Mouse (Mus musculus) embryonic facial prominence, embryonic 14.5 days (tissue): Measurements from ENCODE around the gene Olfr718-ps1. TPM values are rescaled to one million over a fixed set of nuclear protein-coding genes. Genes with fewer than 3 reads are reported as not detected.
A peak's percentile ranks its signal among the peaks of the same experiment; 100 is the strongest.
"Not testable (repeated sequence)": the region's sequence is repeated elsewhere in the genome, so short reads cannot be mapped to it uniquely, and the experiment has no call there.

Source experiments
- ATAC-seq: fragments of 200-750 bp; cut with Nextera tagmentation; 2 replicates; pipeline ENCODE4 v1.8.0; 2017; ENCODE audit warnings: low read depth, moderate number of reproducible peaks, moderate TSS enrichment
- DNase-seq: peaks from one replicate; pipeline ENCODE4 v3.0.0-alpha.2; 2015; ENCODE audit warnings: low spot score
- H3K27ac ChIP-seq: fragments of 300-500 bp; sonication (generic); replicated peaks from 2 replicates; pipeline ENCODE4 v1.5.1; 2014; ENCODE audit warnings: low read depth, mild to moderate bottlenecking, low read length, moderate library complexity
- H3K27me3 ChIP-seq: fragments of 300-500 bp; sonication (generic); replicated peaks from 2 replicates; pipeline ENCODE4 v1.6.1; 2014; ENCODE audit warnings: low read length; ENCODE audit not compliant: control insufficient read depth, insufficient read depth
- H3K36me3 ChIP-seq: fragments of 300-500 bp; sonication (generic); 2 replicates; pipeline ENCODE4 v1.6.1; 2014; ENCODE audit warnings: low read length, mixed read lengths; ENCODE audit not compliant: control insufficient read depth, insufficient read depth
- H3K4me1 ChIP-seq: fragments of 300-500 bp; sonication (generic); 2 replicates; pipeline ENCODE4 v1.6.1; 2014; ENCODE audit warnings: antibody characterized with exemption, low read length; ENCODE audit not compliant: control insufficient read depth, insufficient read depth
- H3K4me2 ChIP-seq: fragments of 300-500 bp; sonication (generic); 2 replicates; pipeline ENCODE4 v1.6.1; 2014; ENCODE audit warnings: low read depth, mild to moderate bottlenecking, low read length, moderate library complexity, mixed read lengths
- H3K4me3 ChIP-seq: fragments of 300-500 bp; sonication (generic); 2 replicates; pipeline ENCODE4 v1.5.1; 2014; ENCODE audit warnings: low read depth, mild to moderate bottlenecking, low read length
- H3K9ac ChIP-seq: fragments of 300-500 bp; sonication (generic); 2 replicates; pipeline ENCODE4 v1.6.1; 2014; ENCODE audit warnings: low read depth, mild to moderate bottlenecking, low read length, moderate library complexity, mixed read lengths
- H3K9me3 ChIP-seq: fragments of 300-500 bp; sonication (generic); 2 replicates; pipeline ENCODE4 v1.6.1; 2016; ENCODE audit warnings: low read length; ENCODE audit not compliant: control insufficient read depth
- WGBS: fragments of 180-500 bp; shearing (Covaris S2); extraction: QIAGEN DNeasy Blood & Tissue Kit; methylation state at CpG from one replicate; pipeline ENCODE4 v1.1.7; 2014; 5-methylcytosine and 5-hydroxymethylcytosine counted together
- polyA plus RNA-seq: library from polyadenylated mRNA; unstranded; fragments of >200 nt; fragmentation: Nextera tagmentation; extraction: Ambion mirVana; gene quantifications from 2 replicates; pipeline ENCODE4 v1.2.1, GENCODE M21; 2014

The Olfr718-ps1 gene
- 0.07 TPM in 1 of 2 replicates, not detected in the other for polyA plus RNA-seq

DNA sequence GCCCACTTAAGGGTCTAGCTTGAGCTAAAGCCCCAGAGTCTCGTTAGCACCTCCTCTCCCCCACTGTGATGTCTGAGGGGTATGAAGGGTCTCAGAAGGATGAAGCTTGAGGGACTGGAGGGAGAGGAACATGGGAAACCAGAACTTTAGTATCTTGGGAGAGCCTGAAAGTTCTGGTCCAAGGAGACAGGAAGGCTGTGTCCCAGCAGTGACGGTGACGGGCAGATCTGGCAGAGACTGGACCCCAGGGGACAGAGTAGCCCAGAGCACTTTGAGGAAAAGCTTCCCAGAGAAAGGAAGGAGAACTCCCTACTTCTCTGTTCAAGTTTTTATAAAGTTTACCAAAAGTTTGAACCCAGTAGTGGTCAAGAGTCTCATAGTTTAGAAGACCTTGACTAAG is at the start of gene Olfr718-ps1:
Gene Olfr718-ps1, minus strand, starts transcription at position 101 of the 400 bp plus-strand sequence.
- no peak within 1 kb of the TSS for H3K4me2 ChIP-seq
- H3K36me3 ChIP-seq, result no peaks in the 10 kb centered on the region
- H3K9me3 ChIP-seq, result 0 out of 2 replicates have a peak, but pooled peaks cover 13% of the 10 kb centered on the region
- no peaks in the 10 kb centered on the region for H3K4me1 ChIP-seq
- no peaks in the 10 kb centered on the region for H3K27me3 ChIP-seq
- no peak for ATAC-seq
- WGBS, result 63% methylated on average over 3 of the region's 3 CpGs
- DNase-seq, result no peak
- H3K4me3 ChIP-seq, result no peak within 1 kb of the TSS
- no peak within 1 kb of the TSS for H3K9ac ChIP-seq
- no peak within 1 kb of the TSS for H3K27ac ChIP-seq

DNA sequence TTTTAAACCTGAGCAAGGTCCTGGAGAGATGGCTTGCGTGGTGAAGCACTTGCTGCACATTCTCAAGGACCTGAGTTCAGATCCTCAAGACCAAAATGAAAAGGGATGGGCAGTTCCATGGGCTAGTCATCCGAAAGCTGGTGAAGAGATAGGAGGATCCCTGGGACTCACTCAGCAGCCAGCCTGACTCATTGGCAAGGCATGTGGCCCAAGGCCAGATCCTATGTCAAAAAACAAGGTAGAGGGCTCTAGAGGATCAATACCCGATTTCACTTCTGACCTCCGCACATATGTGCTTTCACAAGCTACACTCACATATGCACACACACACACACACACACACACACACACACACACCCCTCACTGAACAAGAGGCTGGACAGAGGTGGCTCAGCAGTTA is 49.1 kb upstream of the Olfr718-ps1 start:
- Histone ChIP-seq H3K27me3 (no peaks in the 10 kb centered on the region), H3K36me3 (no peaks in the 10 kb centered on the region), H3K4me3 (no peak overlapping the region), H3K4me2 (no peak overlapping the region), H3K9me3 (no peaks in the 10 kb centered on the region), H3K4me1 (no peaks in the 10 kb centered on the region), H3K27ac (no peak overlapping the region), H3K9ac (no peak overlapping the region)
- DNase-seq (no peak), ATAC-seq (no peak)
- WGBS, result 91% methylated on average over 4 of the region's 4 CpGs

DNA sequence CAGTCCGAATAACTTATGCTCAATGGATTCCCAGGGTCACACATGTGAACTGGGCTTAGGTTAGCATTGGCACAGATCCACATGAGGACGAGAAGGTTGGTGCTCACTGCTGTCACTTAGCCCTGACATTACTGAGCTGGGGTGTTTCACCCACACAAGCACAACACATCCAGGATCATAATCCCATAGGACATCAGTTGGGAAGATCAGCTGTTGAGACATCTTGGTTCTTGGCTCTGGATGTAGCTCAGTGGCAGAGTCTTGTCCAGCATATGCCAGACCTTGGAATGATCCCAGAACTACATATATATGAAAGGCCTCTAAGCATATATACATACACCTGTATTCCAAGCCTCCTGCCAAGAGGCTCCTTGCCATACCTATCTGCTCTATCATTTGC is 47.8 kb upstream of the Olfr718-ps1 start:
- Histone ChIP-seq H3K27ac (no peak overlapping the region), H3K36me3 (no peaks in the 10 kb centered on the region), H3K9ac (no peak overlapping the region), H3K4me1 (no peaks in the 10 kb centered on the region), H3K4me3 (no peak overlapping the region), H3K9me3 (no peaks in the 10 kb centered on the region), H3K4me2 (no peak overlapping the region), H3K27me3 (no peaks in the 10 kb centered on the region)
- no peak for DNase-seq
- ATAC-seq, result no peak
- WGBS, result 69% methylated on average over 2 of the region's 2 CpGs

DNA sequence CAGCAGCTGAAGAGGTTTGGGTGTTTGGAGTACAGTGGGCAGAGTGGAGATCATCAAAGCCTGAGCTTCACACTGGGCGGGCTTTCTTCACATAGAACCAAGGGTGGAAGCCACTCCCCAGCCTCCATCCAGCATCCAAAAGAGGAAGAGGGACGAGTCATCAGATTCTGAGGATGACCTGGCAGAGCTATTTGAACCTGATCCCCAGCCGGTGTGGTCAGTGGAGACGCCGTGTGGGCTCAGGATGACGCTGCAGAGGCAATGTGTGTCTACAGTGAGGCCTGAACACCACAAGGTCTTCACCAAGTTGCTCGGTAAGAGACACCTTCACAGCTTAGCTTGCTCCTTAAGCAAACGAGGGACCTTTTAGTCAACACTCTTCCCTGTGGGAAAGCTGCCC is 47.4 kb upstream of the Olfr718-ps1 start:
- DNase-seq, H3K36me3 ChIP-seq, H3K4me3 ChIP-seq, H3K27me3 ChIP-seq, H3K27ac ChIP-seq, ATAC-seq, H3K4me1 ChIP-seq, H3K4me2 ChIP-seq, H3K9me3 ChIP-seq, H3K9ac ChIP-seq: not testable (repeated sequence)
- WGBS, result 68% methylated on average over 8 of the region's 8 CpGs

DNA sequence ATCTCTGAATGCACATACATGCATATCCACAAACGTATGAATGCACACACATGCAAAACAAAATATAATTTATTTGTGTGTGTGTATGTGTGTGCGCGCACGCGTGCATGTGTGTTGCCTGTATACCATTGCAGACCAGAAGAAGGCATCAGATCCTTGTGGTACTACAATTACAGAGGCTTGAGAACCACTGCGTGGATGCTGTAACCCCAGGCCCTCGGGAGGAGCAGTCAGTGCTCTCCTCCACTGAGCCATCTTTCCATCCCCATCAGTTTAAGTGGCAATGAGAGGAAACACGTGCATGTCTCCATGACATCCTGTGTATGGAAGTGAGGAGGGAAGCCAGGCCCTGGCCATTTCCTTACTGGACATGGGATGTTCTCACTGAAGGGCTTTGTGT is 45.4 kb upstream of the Olfr718-ps1 start:
- DNase-seq (no peak), ATAC-seq (no peak)
- H3K27ac ChIP-seq, result no peak overlapping the region
- no peaks in the 10 kb centered on the region for H3K36me3 ChIP-seq
- H3K4me3 ChIP-seq, result no peak overlapping the region
- no peaks in the 10 kb centered on the region for H3K27me3 ChIP-seq
- H3K9me3 ChIP-seq, result no peaks in the 10 kb centered on the region
- WGBS, result 89% methylated on average over 8 of the region's 8 CpGs
- no peak overlapping the region for H3K9ac ChIP-seq
- H3K4me1 ChIP-seq, result no peaks in the 10 kb centered on the region
- no peak overlapping the region for H3K4me2 ChIP-seq

DNA sequence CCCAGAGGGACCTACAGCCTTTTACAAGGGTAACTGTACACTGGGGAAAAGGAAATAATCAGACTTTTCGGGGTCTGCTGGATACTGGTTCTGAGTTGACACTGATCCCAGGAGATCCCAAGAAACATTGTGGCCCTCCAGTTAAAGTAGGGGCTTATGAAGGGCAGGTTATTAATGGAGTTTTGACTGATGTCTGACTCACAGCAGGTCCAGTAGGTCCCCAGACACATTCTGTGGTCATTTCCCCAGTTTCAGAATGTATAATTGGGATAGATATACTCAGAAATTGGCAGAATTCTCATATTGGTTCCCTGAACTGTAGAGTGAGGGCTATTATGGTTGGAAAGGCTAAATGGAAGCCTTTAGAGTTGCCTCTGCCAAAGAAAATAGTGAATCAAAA is 40.6 kb upstream of the Olfr718-ps1 start:
- ATAC-seq, H3K27me3 ChIP-seq, H3K27ac ChIP-seq, H3K4me1 ChIP-seq, H3K4me3 ChIP-seq, H3K36me3 ChIP-seq, H3K9ac ChIP-seq, H3K9me3 ChIP-seq, DNase-seq, H3K4me2 ChIP-seq: not testable (repeated sequence)
- WGBS, result no CpG with 5 or more reads among the region's 1 CpGs

DNA sequence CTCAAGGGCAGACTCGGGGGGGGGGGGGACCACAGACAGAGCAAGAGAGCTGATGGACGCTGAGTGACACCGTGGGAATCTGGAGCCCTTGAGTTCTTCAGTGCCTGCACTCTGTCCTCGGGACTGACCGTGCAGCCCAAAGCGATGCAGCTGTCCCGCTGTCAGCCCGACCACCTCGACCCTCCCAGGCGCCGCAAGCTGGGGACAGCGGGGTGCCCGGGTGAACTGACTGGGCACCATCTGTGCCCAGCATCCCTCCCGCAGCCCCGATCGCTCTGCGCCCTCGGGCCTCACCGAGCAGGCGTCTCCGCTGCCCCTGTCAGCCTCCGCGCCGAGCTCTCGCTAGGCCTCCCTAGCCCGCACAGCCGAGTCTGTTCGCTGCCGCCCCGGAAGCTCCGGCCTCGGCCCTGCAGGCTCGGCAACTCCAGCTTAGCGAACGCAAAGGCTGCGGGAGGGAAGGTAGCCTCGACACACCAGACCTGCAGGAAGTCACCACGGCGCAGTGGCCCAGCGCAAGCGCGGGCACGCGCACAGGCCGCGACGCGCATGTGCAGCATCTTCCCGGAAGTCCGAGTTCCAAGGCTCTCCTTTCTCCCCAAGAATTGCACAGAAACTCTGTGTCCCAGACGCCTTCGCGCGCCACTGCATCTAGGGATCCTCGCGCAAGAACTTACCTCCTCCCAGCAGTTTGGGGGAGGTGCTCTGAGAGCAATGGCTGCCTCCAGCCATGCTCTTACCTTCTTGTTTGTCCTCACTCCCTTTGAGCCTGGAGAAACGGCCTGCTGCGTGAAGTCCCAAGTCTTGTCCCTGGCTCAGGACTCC is 33.1 kb upstream of the Olfr718-ps1 start, which contains the start of the genes Rbak and Spdye4b:
Gene Rbak, minus strand, starts transcription at position 521 of the 822 bp plus-strand sequence.
Gene Spdye4b, plus strand, starts transcription at position 763 of the 822 bp plus-strand sequence.
- H3K4me2 ChIP-seq, result peak within 1 kb of the TSS; percentile 85
- H3K9me3 ChIP-seq, result peaks cover 7% of the 10 kb centered on the region; the same call in 1 of the 2 replicates
- peak; percentile 99 for ATAC-seq
- H3K9ac ChIP-seq, result peak within 1 kb of the TSS; percentile 94
- H3K36me3 ChIP-seq, result peaks cover 32% of the 10 kb centered on the region
- no peaks in the 10 kb centered on the region; the same call in 1 of the 2 replicates for H3K27me3 ChIP-seq
- H3K27ac ChIP-seq, result peak within 1 kb of the TSS; percentile 81
- DNase-seq, result peak; percentile 99
- peaks cover 12% of the 10 kb centered on the region; the same call in 1 of the 2 replicates for H3K4me1 ChIP-seq
- peak within 1 kb of the TSS; percentile 85 for H3K4me3 ChIP-seq
- WGBS, result 1% methylated on average over 44 of the region's 58 CpGs

DNA sequence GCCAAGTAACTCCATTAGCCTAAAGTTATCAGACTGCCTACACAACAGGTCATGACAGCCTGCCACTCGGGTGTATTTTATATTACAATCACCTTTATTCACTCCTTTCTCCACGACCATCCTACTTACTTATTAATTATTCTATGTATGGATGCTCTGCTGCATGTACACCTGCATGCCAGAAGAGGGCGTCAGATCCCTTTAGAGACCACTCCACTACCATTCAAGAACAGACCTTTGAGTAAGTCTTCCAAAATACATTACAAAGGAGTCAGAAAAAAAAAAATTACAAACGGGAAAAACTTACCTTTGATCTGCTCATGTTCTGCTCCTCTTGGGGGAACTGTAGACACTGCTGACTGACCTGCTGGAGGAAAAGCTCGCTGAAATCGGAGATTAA is 31.8 kb upstream of the Olfr718-ps1 start:
- peaks cover 12% of the 10 kb centered on the region; the same call in 1 of the 2 replicates for H3K4me1 ChIP-seq
- DNase-seq (peak; percentile 42), ATAC-seq (no peak)
- peaks cover 45% of the 10 kb centered on the region for H3K36me3 ChIP-seq
- peaks cover 7% of the 10 kb centered on the region; the same call in 1 of the 2 replicates for H3K9me3 ChIP-seq
- H3K4me3 ChIP-seq, result peak overlapping the region; percentile 85; the same call in 1 of the 2 replicates
- H3K27me3 ChIP-seq, result no peaks in the 10 kb centered on the region
- H3K4me2 ChIP-seq, result peak overlapping the region; percentile 85
- no peak overlapping the region for H3K27ac ChIP-seq
- peak overlapping the region; percentile 94 for H3K9ac ChIP-seq
- WGBS, result 40% methylated on average over 6 of the region's 6 CpGs
